Mouse (Mus musculus): ENCODE measurements at regions not wholly inside any gene's neighbourhood (a gene's known extent, or its start where the extent isn't known, plus 50 kb on each side); places are given as distances from the start of the nearest gene placed in this dataset.

DNA sequence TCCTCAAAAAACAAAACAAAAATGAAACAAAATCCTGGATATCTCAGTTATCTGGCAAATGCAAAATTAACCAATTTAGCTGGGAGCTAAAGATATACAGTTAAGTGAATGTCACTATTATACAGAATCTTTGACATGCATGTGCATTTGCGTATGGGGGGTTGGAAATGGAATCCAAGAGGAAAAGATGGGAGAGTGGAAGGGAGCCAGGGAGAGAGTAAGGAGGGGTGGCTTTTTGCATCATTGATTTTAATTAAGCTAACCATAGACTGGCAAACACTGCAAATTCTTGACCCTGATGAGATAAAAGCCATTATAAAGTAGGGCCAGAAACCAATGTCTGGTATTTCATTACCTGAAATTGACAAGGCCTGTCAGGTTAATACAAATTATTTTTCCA is 488.8 kb downstream of the Chl1 start:
- no peak for ATAC-seq (ENCODE audit: low FRiP score, low TSS enrichment)
- no peaks in the 10 kb centered on the region for H3K36me3 ChIP-seq (ENCODE audit: insufficient read depth, low read length)
- no peak overlapping the region for H3K27ac ChIP-seq (ENCODE audit: low read length)
- no peaks in the 10 kb centered on the region for H3K4me1 ChIP-seq (ENCODE audit: insufficient read depth, low read length)
- 66% methylated on average over 1 of the region's 1 CpGs for WGBS
- no peaks in the 10 kb centered on the region for H3K9me3 ChIP-seq (ENCODE audit: low read length)
- H3K9ac ChIP-seq (replicated peaks; ENCODE audit: low read length), result no peak overlapping the region
- no peak overlapping the region for H3K4me2 ChIP-seq (replicated peaks; ENCODE audit: low read depth, low read length)
- no peaks in the 10 kb centered on the region for H3K27me3 ChIP-seq (ENCODE audit: insufficient read depth, low read length)
- H3K4me3 ChIP-seq (ENCODE audit: low read length), result no peak overlapping the region

DNA sequence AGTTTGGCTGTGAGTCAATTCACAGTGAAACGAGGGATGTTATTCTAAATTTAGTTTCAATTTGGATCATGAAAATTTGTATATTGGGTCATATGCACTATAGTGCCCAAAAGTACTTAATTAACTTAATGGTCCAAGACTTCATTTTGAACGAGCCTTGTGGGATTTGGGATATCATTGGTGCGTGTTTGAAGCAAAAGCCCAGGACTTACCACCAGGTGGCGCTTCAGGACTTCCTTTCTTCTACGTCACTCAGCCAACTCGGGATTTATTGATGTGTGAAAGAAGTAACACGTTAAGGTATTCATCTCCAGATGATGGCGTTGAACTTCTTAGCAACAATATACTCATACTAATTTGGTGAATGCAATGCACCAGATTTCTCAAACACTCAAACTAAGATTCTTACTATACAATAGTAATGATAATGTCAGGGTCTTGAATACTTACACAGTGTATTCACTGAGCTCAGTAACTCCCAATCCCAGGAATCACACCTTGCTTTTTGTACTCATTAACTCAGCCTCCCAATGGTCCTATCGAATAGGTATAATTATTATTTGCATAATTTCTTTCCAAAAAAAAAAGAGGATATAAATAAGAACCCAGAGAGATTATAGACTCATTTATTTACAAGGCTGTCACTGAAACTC is 464.0 kb upstream of the Cntn6 start:
- no peak overlapping the region for H3K9ac ChIP-seq (replicated peaks; ENCODE audit: low read length)
- H3K27me3 ChIP-seq (ENCODE audit: insufficient read depth, low read length), result no peaks in the 10 kb centered on the region
- peak; percentile 61; the same call in 1 of the 2 replicates for ATAC-seq (ENCODE audit: low FRiP score, low TSS enrichment)
- no peak overlapping the region for H3K4me3 ChIP-seq (ENCODE audit: low read length)
- no peaks in the 10 kb centered on the region for H3K4me1 ChIP-seq (ENCODE audit: insufficient read depth, low read length)
- no peak overlapping the region for H3K27ac ChIP-seq (ENCODE audit: low read length)
- no peaks in the 10 kb centered on the region for H3K9me3 ChIP-seq (ENCODE audit: low read length)
- no peak overlapping the region for H3K4me2 ChIP-seq (replicated peaks; ENCODE audit: low read depth, low read length)
- no peaks in the 10 kb centered on the region for H3K36me3 ChIP-seq (ENCODE audit: insufficient read depth, low read length)
- 7% methylated on average over 9 of the region's 9 CpGs for WGBS

- Histone ChIP-seq H3K27me3 (ENCODE audit: insufficient read depth, low read length) (no peaks in the 10 kb centered on the region), H3K4me3 (ENCODE audit: low read length) (no peak overlapping the region), H3K9ac (replicated peaks; ENCODE audit: low read length) (no peak overlapping the region), H3K4me1 (ENCODE audit: insufficient read depth, low read length) (no peaks in the 10 kb centered on the region), H3K27ac (ENCODE audit: low read length) (no peak overlapping the region), H3K36me3 (ENCODE audit: insufficient read depth, low read length) (no peaks in the 10 kb centered on the region), H3K4me2 (replicated peaks; ENCODE audit: low read depth, low read length) (no peak overlapping the region), H3K9me3 (ENCODE audit: low read length) (no peaks in the 10 kb centered on the region)
- no peak for ATAC-seq (ENCODE audit: low FRiP score, low TSS enrichment)
These were observed 453.7 kb upstream of the Cntn6 start for GRCm38 (mm10) chr6:104038853-104039252.

- 77% methylated on average over 2 of the region's 2 CpGs for WGBS
- no peaks in the 10 kb centered on the region for H3K9me3 ChIP-seq (ENCODE audit: low read length)
- H3K27me3 ChIP-seq (ENCODE audit: insufficient read depth, low read length), result no peaks in the 10 kb centered on the region
- no peak for ATAC-seq (ENCODE audit: low FRiP score, low TSS enrichment)
- no peak overlapping the region for H3K4me2 ChIP-seq (replicated peaks; ENCODE audit: low read depth, low read length)
- H3K36me3 ChIP-seq (ENCODE audit: insufficient read depth, low read length), result no peaks in the 10 kb centered on the region
- no peak overlapping the region for H3K9ac ChIP-seq (replicated peaks; ENCODE audit: low read length)
- H3K4me1 ChIP-seq (ENCODE audit: insufficient read depth, low read length), result no peaks in the 10 kb centered on the region
- H3K4me3 ChIP-seq (ENCODE audit: low read length), result no peak overlapping the region
- H3K27ac ChIP-seq (ENCODE audit: low read length), result no peak overlapping the region
These were observed 452.1 kb upstream of the Cntn6 start for GRCm38 (mm10) chr6:104040450-104040849.

- Histone ChIP-seq H3K4me3 (ENCODE audit: low read length) (no peak overlapping the region), H3K27me3 (ENCODE audit: insufficient read depth, low read length) (no peaks in the 10 kb centered on the region), H3K27ac (ENCODE audit: low read length) (no peak overlapping the region), H3K36me3 (ENCODE audit: insufficient read depth, low read length) (no peaks in the 10 kb centered on the region), H3K4me1 (ENCODE audit: insufficient read depth, low read length) (no peaks in the 10 kb centered on the region), H3K9me3 (ENCODE audit: low read length) (no peaks in the 10 kb centered on the region), H3K4me2 (replicated peaks; ENCODE audit: low read depth, low read length) (no peak overlapping the region), H3K9ac (replicated peaks; ENCODE audit: low read length) (no peak overlapping the region)
- 97% methylated on average over 1 of the region's 1 CpGs for WGBS
- ATAC-seq (ENCODE audit: low FRiP score, low TSS enrichment), result no peak
These were observed 436.6 kb upstream of the Cntn6 start for GRCm38 (mm10) chr6:104055996-104056395.

- H3K4me1 ChIP-seq (ENCODE audit: insufficient read depth, low read length), result no peaks in the 10 kb centered on the region
- no peaks in the 10 kb centered on the region for H3K9me3 ChIP-seq (ENCODE audit: low read length)
- no peak overlapping the region for H3K4me2 ChIP-seq (replicated peaks; ENCODE audit: low read depth, low read length)
- ATAC-seq (ENCODE audit: low FRiP score, low TSS enrichment), result no peak
- no peaks in the 10 kb centered on the region for H3K27me3 ChIP-seq (ENCODE audit: insufficient read depth, low read length)
- H3K9ac ChIP-seq (replicated peaks; ENCODE audit: low read length), result no peak overlapping the region
- H3K27ac ChIP-seq (ENCODE audit: low read length), result no peak overlapping the region
- H3K4me3 ChIP-seq (ENCODE audit: low read length), result no peak overlapping the region
- no peaks in the 10 kb centered on the region for H3K36me3 ChIP-seq (ENCODE audit: insufficient read depth, low read length)
These were observed 430.8 kb upstream of the Cntn6 start for GRCm38 (mm10) chr6:104061692-104062263.

DNA sequence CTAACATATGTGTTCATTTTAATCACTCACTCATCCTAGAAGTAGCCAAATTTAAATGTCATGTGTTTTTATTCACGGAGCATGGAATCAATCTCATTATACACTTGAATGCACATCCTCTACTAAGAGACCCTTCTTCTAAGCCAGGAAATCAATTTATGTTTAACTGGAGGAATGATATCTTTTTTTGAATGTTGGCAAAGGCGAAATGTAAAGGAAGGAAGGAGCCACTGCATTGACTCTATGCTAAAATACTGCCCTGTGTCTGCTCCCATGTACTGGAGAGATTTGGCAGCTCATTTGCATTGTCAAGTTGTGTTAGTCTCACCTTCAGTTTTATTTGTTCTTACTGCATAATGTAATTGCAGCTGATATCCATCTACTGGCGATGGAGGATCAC is 412.0 kb upstream of the Cntn6 start:
- Histone ChIP-seq H3K4me2 (replicated peaks; ENCODE audit: low read depth, low read length) (no peak overlapping the region), H3K4me1 (ENCODE audit: insufficient read depth, low read length) (no peaks in the 10 kb centered on the region), H3K9ac (replicated peaks; ENCODE audit: low read length) (no peak overlapping the region), H3K9me3 (ENCODE audit: low read length) (no peaks in the 10 kb centered on the region), H3K36me3 (ENCODE audit: insufficient read depth, low read length) (no peaks in the 10 kb centered on the region), H3K27ac (ENCODE audit: low read length) (no peak overlapping the region), H3K4me3 (ENCODE audit: low read length) (no peak overlapping the region), H3K27me3 (ENCODE audit: insufficient read depth, low read length) (no peaks in the 10 kb centered on the region)
- WGBS, result 68% methylated on average over 3 of the region's 3 CpGs
- no peak for ATAC-seq (ENCODE audit: low FRiP score, low TSS enrichment)

- Histone ChIP-seq H3K27ac (ENCODE audit: low read length) (no peak overlapping the region), H3K4me1 (ENCODE audit: insufficient read depth, low read length) (no peaks in the 10 kb centered on the region), H3K4me3 (ENCODE audit: low read length) (no peak overlapping the region), H3K9ac (replicated peaks; ENCODE audit: low read length) (no peak overlapping the region), H3K36me3 (ENCODE audit: insufficient read depth, low read length) (no peaks in the 10 kb centered on the region), H3K27me3 (ENCODE audit: insufficient read depth, low read length) (no peaks in the 10 kb centered on the region), H3K4me2 (replicated peaks; ENCODE audit: low read depth, low read length) (no peak overlapping the region), H3K9me3 (ENCODE audit: low read length) (no peaks in the 10 kb centered on the region)
- 92% methylated on average over 2 of the region's 2 CpGs for WGBS
- no peak for ATAC-seq (ENCODE audit: low FRiP score, low TSS enrichment)
These were observed 410.3 kb upstream of the Cntn6 start for GRCm38 (mm10) chr6:104082242-104082641.

- no peak overlapping the region for H3K9ac ChIP-seq (replicated peaks; ENCODE audit: low read length)
- no peak for ATAC-seq (ENCODE audit: low FRiP score, low TSS enrichment)
- 72% methylated on average over 5 of the region's 5 CpGs for WGBS
These were observed 384.2 kb upstream of the Cntn6 start for GRCm38 (mm10) chr6:104108386-104108785.

More at GRCm38 (mm10) chr6:104108386-104108785, 384.2 kb upstream of the Cntn6 start:
- Histone ChIP-seq H3K4me2 (replicated peaks; ENCODE audit: low read depth, low read length) (no peak overlapping the region), H3K4me3 (ENCODE audit: low read length) (no peak overlapping the region), H3K4me1 (ENCODE audit: insufficient read depth, low read length) (no peaks in the 10 kb centered on the region), H3K36me3 (ENCODE audit: insufficient read depth, low read length) (no peaks in the 10 kb centered on the region), H3K27ac (ENCODE audit: low read length) (no peak overlapping the region), H3K9me3 (ENCODE audit: low read length) (no peaks in the 10 kb centered on the region), H3K27me3 (ENCODE audit: insufficient read depth, low read length) (no peaks in the 10 kb centered on the region)

Measured in kidney, embryonic 16.5 days (tissue).